Mouse (Mus musculus) E14TG2a.4 (cell line): ENCODE data around the gene Esr1.

Source experiments
- CTCF ChIP-seq: conservative IDR thresholded peaks from 2 replicates; pipeline ENCODE4 v1.5.1; 2014; ENCODE audit warnings: low read length
- POU5F1 ChIP-seq: IDR thresholded peaks from 2 replicates; pipeline ENCODE4 v1.6.1; 2014; ENCODE audit warnings: low read length, borderline replicate concordance

DNA sequence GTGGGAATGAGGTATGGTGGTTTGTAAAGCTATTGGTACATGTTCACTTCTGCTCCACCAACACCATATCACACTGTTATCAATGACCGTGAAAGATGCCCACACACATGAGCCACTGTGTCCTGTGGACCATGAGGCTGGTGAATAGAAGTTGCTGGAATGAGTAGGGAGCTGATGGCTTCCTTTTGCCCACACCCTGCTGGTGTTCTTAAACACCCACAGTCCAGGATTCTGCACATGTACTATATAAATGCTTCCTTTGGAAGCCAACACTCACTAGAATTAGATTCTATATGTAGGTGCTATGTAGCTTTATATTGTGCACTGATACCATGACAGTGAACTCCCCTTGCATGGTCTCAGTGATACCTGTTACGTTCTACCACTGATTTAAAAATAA lies 365.2 kb downstream of the Esr1 start:
- TF ChIP-seq CTCF (no peak), POU5F1 (no peak)
